Mouse (Mus musculus) hindbrain, embryonic 11.5 days (tissue): ENCODE measurements at regions not wholly inside any gene's neighbourhood (a gene's known extent, or its start where the extent isn't known, plus 50 kb on each side); places are given as distances from the start of the nearest gene placed in this dataset.
A peak's percentile ranks its signal among the peaks of the same experiment; 100 is the strongest.

Source experiments
- ATAC-seq: fragments of 200-750 bp; cut with Nextera tagmentation; 2 replicates; pipeline ENCODE4 v1.8.0; 2017; ENCODE audit warnings: mild to moderate bottlenecking, moderate TSS enrichment, moderate library complexity; ENCODE audit not compliant: low FRiP score
- DNase-seq: peaks from one replicate; pipeline ENCODE4 v3.0.0-alpha.2; 2015; ENCODE audit warnings: low spot score
- H3K27ac ChIP-seq: fragments of 300-500 bp; sonication (generic); 2 replicates; pipeline ENCODE4 v1.5.1; 2014; ENCODE audit warnings: mild to moderate bottlenecking, low read depth, low read length
- H3K27me3 ChIP-seq: fragments of 300-500 bp; sonication (generic); 2 replicates; pipeline ENCODE4 v1.6.1; 2014; ENCODE audit warnings: mild to moderate bottlenecking, low read length, moderate library complexity, mixed read lengths; ENCODE audit not compliant: control insufficient read depth, insufficient read depth
- H3K36me3 ChIP-seq: fragments of 300-500 bp; sonication (generic); 2 replicates; pipeline ENCODE4 v1.6.1; 2014; ENCODE audit warnings: mild to moderate bottlenecking, low read length, moderate library complexity, mixed read lengths; ENCODE audit not compliant: control insufficient read depth, insufficient read depth
- H3K4me1 ChIP-seq: fragments of 300-500 bp; sonication (generic); replicated peaks from 2 replicates; pipeline ENCODE4 v1.6.1; 2014; ENCODE audit warnings: low read length, mixed read lengths; ENCODE audit not compliant: control insufficient read depth, insufficient read depth
- H3K4me2 ChIP-seq: fragments of 300-500 bp; sonication (generic); replicated peaks from 2 replicates; pipeline ENCODE4 v1.6.1; 2014; ENCODE audit warnings: mild to moderate bottlenecking, low read depth, low read length
- H3K4me3 ChIP-seq: fragments of 300-500 bp; sonication (generic); 2 replicates; pipeline ENCODE4 v1.5.1; 2014; ENCODE audit warnings: low read depth, low read length
- H3K9ac ChIP-seq: fragments of 300-500 bp; sonication (generic); 2 replicates; pipeline ENCODE4 v1.6.1; 2014; ENCODE audit warnings: low read depth, low read length
- H3K9me3 ChIP-seq: fragments of 300-500 bp; sonication (generic); 2 replicates; pipeline ENCODE4 v1.6.1; 2016; ENCODE audit warnings: low read length; ENCODE audit not compliant: control insufficient read depth
- WGBS: fragments of 180-500 bp; shearing (Covaris S2); extraction: QIAGEN DNeasy Blood & Tissue Kit; methylation state at CpG from one replicate; pipeline ENCODE4 v1.1.7; 2014; 5-methylcytosine and 5-hydroxymethylcytosine counted together

GRCm38 (mm10) chr13:32422485-32422884, 83.9 kb upstream of the Gmds start:
- Histone ChIP-seq H3K27me3 (no peaks in the 10 kb centered on the region), H3K4me3 (no peak overlapping the region), H3K4me2 (no peak overlapping the region), H3K36me3 (no peaks in the 10 kb centered on the region), H3K9ac (no peak overlapping the region), H3K9me3 (no peaks in the 10 kb centered on the region), H3K4me1 (no peaks in the 10 kb centered on the region), H3K27ac (no peak overlapping the region)
- no peak for ATAC-seq
- DNase-seq, result no peak
- WGBS, result 65% methylated on average over 2 of the region's 2 CpGs

- H3K27ac ChIP-seq, result no peak overlapping the region
- no peak overlapping the region for H3K9ac ChIP-seq
- DNase-seq (no peak), ATAC-seq (no peak)
- H3K36me3 ChIP-seq, result no peaks in the 10 kb centered on the region
- H3K4me3 ChIP-seq, result no peak overlapping the region
- H3K27me3 ChIP-seq, result no peaks in the 10 kb centered on the region
- no peaks in the 10 kb centered on the region for H3K9me3 ChIP-seq
- H3K4me2 ChIP-seq, result no peak overlapping the region
- 72% methylated on average over 6 of the region's 6 CpGs for WGBS
- no peaks in the 10 kb centered on the region for H3K4me1 ChIP-seq
Observed at GRCm38 (mm10) chr13:32419326-32419725, 80.8 kb upstream of the Gmds start.

- Histone ChIP-seq H3K9me3 (no peaks in the 10 kb centered on the region), H3K4me2 (no peak overlapping the region), H3K27ac (no peak overlapping the region), H3K36me3 (no peaks in the 10 kb centered on the region), H3K27me3 (no peaks in the 10 kb centered on the region), H3K9ac (no peak overlapping the region), H3K4me1 (no peaks in the 10 kb centered on the region), H3K4me3 (no peak overlapping the region)
- WGBS, result 91% methylated on average over 2 of the region's 2 CpGs
- no peak for ATAC-seq
- no peak for DNase-seq
Observed at GRCm38 (mm10) chr13:32418655-32419054, 80.1 kb upstream of the Gmds start.

- Histone ChIP-seq H3K4me2 (no peak overlapping the region), H3K27ac (no peak overlapping the region)
- ATAC-seq, result no peak
Observed at GRCm38 (mm10) chr13:32417907-32418306, 79.4 kb upstream of the Gmds start.

GRCm38 (mm10) chr13:32411287-32411935, 72.9 kb upstream of the Gmds start:
- WGBS, result 53% methylated on average over 14 of the region's 14 CpGs

More at GRCm38 (mm10) chr13:32417907-32418306, 79.4 kb upstream of the Gmds start:
- Histone ChIP-seq H3K9ac (no peak overlapping the region), H3K4me3 (no peak overlapping the region), H3K9me3 (no peaks in the 10 kb centered on the region), H3K36me3 (no peaks in the 10 kb centered on the region), H3K4me1 (no peaks in the 10 kb centered on the region), H3K27me3 (no peaks in the 10 kb centered on the region)
- DNase-seq, result no peak

GRCm38 (mm10) chr13:32410065-32410464, 71.5 kb upstream of the Gmds start:
- no peak overlapping the region for H3K9ac ChIP-seq

More at GRCm38 (mm10) chr13:32411287-32411935, 72.9 kb upstream of the Gmds start:
- H3K27ac ChIP-seq, result no peak overlapping the region
- no peaks in the 10 kb centered on the region for H3K9me3 ChIP-seq
- no peaks in the 10 kb centered on the region for H3K27me3 ChIP-seq
- no peaks in the 10 kb centered on the region for H3K4me1 ChIP-seq
- H3K9ac ChIP-seq, result no peak overlapping the region
- no peaks in the 10 kb centered on the region for H3K36me3 ChIP-seq
- H3K4me3 ChIP-seq, result no peak overlapping the region
- no peak overlapping the region for H3K4me2 ChIP-seq
- DNase-seq (peak; percentile 77), ATAC-seq (peak; percentile 68)

GRCm38 (mm10) chr13:32398616-32399015, 60.1 kb upstream of the Gmds start:
- no peak for ATAC-seq
- no peaks in the 10 kb centered on the region for H3K4me1 ChIP-seq
- H3K27me3 ChIP-seq, result no peaks in the 10 kb centered on the region
- no peaks in the 10 kb centered on the region for H3K36me3 ChIP-seq
- H3K4me2 ChIP-seq, result no peak overlapping the region
- 84% methylated on average over 1 of the region's 1 CpGs for WGBS
- H3K9ac ChIP-seq, result no peak overlapping the region
- no peaks in the 10 kb centered on the region for H3K9me3 ChIP-seq
- no peak overlapping the region for H3K4me3 ChIP-seq
- DNase-seq, result no peak
- no peak overlapping the region for H3K27ac ChIP-seq

More at GRCm38 (mm10) chr13:32410065-32410464, 71.5 kb upstream of the Gmds start:
- Histone ChIP-seq H3K36me3 (no peaks in the 10 kb centered on the region), H3K4me1 (no peaks in the 10 kb centered on the region), H3K27ac (no peak overlapping the region), H3K4me3 (no peak overlapping the region), H3K9me3 (no peaks in the 10 kb centered on the region), H3K27me3 (no peaks in the 10 kb centered on the region), H3K4me2 (no peak overlapping the region)
- ATAC-seq (no peak), DNase-seq (no peak)
- 84% methylated on average over 6 of the region's 6 CpGs for WGBS
